Mouse (Mus musculus) midbrain, postnatal 0 days (tissue): ENCODE results near the gene Npnt. TPM values are rescaled to one million over a fixed set of nuclear protein-coding genes. Genes with fewer than 3 reads are reported as not detected.

ENCODE experiments used
- ATAC-seq: fragments of 200-750 bp; cut with Nextera tagmentation; 2 replicates; pipeline ENCODE4 v1.8.0; 2017; ENCODE audit warnings: moderate number of reproducible peaks, mild to moderate bottlenecking, moderate TSS enrichment, moderate library complexity; ENCODE audit not compliant: low FRiP score
- DNase-seq: peaks from one replicate; pipeline ENCODE4 v3.0.0-alpha.2; 2015; ENCODE audit warnings: low spot score
- H3K27ac ChIP-seq: fragments of 300-500 bp; sonication (generic); 2 replicates; pipeline ENCODE4 v1.5.1; 2014; ENCODE audit warnings: low read depth, mild to moderate bottlenecking, low read length, mixed read lengths
- H3K27me3 ChIP-seq: fragments of 300-500 bp; sonication (generic); 2 replicates; pipeline ENCODE4 v1.6.1; 2014; ENCODE audit warnings: low read length, control low read depth, mixed read lengths; ENCODE audit not compliant: insufficient read depth
- H3K36me3 ChIP-seq: fragments of 300-500 bp; sonication (generic); 2 replicates; pipeline ENCODE4 v1.6.1; 2014; ENCODE audit warnings: low read length, control low read depth, mixed read lengths; ENCODE audit not compliant: insufficient read depth
- H3K4me1 ChIP-seq: fragments of 300-500 bp; sonication (generic); 2 replicates; pipeline ENCODE4 v1.6.1; 2014; ENCODE audit warnings: mild to moderate bottlenecking, control low read depth, antibody characterized with exemption, low read length, mixed read lengths; ENCODE audit not compliant: insufficient read depth
- H3K4me2 ChIP-seq: fragments of 300-500 bp; sonication (generic); 2 replicates; pipeline ENCODE4 v1.6.1; 2014; ENCODE audit warnings: low read depth, mild to moderate bottlenecking, low read length, mixed read lengths; ENCODE audit not compliant: poor library complexity, severe bottlenecking
- H3K4me3 ChIP-seq: fragments of 300-500 bp; sonication (generic); 2 replicates; pipeline ENCODE4 v1.5.1; 2014; ENCODE audit warnings: low read depth, mild to moderate bottlenecking, low read length, moderate library complexity
- H3K9ac ChIP-seq: fragments of 300-500 bp; sonication (generic); replicated peaks from 2 replicates; pipeline ENCODE4 v1.6.1; 2014; ENCODE audit warnings: mild to moderate bottlenecking, low read length, moderate library complexity, mixed read lengths; ENCODE audit not compliant: poor library complexity, severe bottlenecking
- H3K9me3 ChIP-seq: fragments of 300-500 bp; sonication (generic); 2 replicates; pipeline ENCODE4 v1.6.1; 2016; ENCODE audit warnings: low read length, control low read depth
- CTCF ChIP-seq: IDR thresholded peaks from 2 replicates; pipeline ENCODE4 v1.5.1; 2016; ENCODE audit warnings: antibody characterized with exemption, mild to moderate bottlenecking
- WGBS: fragments of 180-500 bp; shearing (Covaris S2); extraction: QIAGEN DNeasy Blood & Tissue Kit; methylation state at CpG from one replicate; pipeline ENCODE4 v1.1.7; 2014; 5-methylcytosine and 5-hydroxymethylcytosine counted together
- polyA plus RNA-seq: library from polyadenylated mRNA; unstranded; fragments of >200 nt; fragmentation: Nextera tagmentation; extraction: Ambion mirVana; gene quantifications from 2 replicates; pipeline ENCODE4 v1.2.1, GENCODE M21; 2015
- total RNA-seq: library from RNA; depleted of rRNA; stranded (reverse); fragments of >200 nt; gene quantifications from 2 replicates; pipeline ENCODE4 v1.2.3, GENCODE M21; 2014

Gene Npnt
- total and polyA plus RNA-seq, 2 experiments from 2014 or later = 20.9 to 36.4 TPM

DNA sequence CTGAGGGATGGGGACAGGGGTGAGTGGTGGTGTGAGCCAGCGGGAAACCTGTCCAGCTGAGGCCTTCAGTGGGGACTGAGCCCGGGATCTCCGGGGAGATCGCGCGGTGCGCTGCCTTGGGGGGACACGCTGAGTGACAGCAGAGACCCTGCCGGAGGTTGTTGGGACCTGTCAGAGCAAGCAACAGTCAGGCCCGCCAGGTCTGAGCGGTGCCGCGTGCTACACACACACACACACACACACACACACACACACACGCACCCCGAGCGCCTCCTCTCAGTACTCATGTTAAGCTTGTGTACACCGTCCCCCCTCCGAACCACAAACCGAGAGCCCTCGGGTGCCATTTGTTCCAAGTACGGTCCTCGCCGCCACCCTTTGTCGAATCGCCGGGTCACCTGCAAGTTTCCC lies 706 bp downstream of the Npnt start:
- peak; percentile 71 for ATAC-seq
- no peak for TF ChIP-seq CTCF

DNA sequence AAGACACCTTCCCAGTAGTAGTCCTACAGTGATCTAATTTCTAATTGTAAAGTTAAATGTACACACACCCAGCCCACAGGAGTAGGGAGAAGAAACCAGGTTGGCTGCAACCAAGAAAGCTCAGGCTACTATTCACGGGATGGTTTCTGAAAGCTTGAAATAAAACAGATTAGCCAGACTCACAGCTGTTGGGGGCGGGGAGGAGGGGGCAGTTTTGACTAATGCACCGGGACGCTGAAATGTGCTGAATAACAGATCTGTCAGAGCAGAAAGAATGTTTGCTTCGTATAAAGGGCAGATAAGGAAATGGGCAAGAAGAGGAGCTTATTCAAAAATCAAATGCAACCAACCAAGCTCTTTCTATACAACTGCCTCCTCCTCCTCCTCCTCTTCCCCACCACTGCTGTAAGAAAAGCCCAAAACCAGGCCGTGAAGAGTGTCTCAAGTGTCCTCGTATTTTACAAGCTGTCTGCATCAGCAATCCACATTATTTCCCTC lies 1.7 kb downstream of the Npnt start:
- Histone ChIP-seq H3K36me3 (no peaks in the 10 kb centered on the region), H3K4me1 (peaks cover 4% of the 10 kb centered on the region; the same call in 1 of the 2 replicates), H3K4me2 (peak overlapping the region; percentile 76), H3K4me3 (peak overlapping the region; percentile 60; the same call in 1 of the 2 replicates), H3K27ac (no peak overlapping the region), H3K9me3 (no peaks in the 10 kb centered on the region), H3K9ac (no peak overlapping the region), H3K27me3 (no peaks in the 10 kb centered on the region)
- no peak for TF ChIP-seq CTCF
- ATAC-seq (no peak), DNase-seq (no peak)
- WGBS = 15% methylated on average over 7 of the region's 7 CpGs

More for the DNA sequence above, 706 bp downstream of the Npnt start:
- no peaks in the 10 kb centered on the region for H3K9me3 ChIP-seq
- peak; percentile 35 for DNase-seq
- H3K36me3 ChIP-seq = no peaks in the 10 kb centered on the region
- no peaks in the 10 kb centered on the region for H3K27me3 ChIP-seq
- 0% methylated on average over 15 of the region's 26 CpGs for WGBS
- H3K9ac ChIP-seq = peak overlapping the region; percentile 52
- H3K4me2 ChIP-seq = peak overlapping the region; percentile 76
- H3K4me3 ChIP-seq = peak overlapping the region; percentile 60
- H3K27ac ChIP-seq = no peak overlapping the region
- peaks cover 4% of the 10 kb centered on the region; the same call in 1 of the 2 replicates for H3K4me1 ChIP-seq

DNA sequence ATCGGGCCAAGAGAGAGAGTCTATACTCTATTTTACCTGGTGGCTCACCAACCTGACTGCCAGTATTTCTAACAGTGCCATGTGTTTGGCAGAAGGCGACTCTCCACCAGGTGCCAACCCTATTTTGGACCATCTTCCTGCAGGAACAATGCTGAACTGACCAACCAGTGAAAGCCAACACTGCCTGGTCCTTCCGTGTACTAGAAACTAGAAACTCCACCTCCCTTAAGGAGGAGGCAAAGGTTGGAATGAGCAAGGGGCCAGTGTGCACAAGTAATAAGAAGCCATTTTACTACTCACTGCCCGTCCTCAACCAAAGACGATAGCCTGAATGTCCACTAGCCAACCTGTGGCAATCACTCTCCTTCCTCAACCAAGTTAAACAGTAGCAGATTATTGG lies 4.0 kb downstream of the Npnt start:
- WGBS = 90% methylated on average over 5 of the region's 5 CpGs
- no peak for TF ChIP-seq CTCF

DNA sequence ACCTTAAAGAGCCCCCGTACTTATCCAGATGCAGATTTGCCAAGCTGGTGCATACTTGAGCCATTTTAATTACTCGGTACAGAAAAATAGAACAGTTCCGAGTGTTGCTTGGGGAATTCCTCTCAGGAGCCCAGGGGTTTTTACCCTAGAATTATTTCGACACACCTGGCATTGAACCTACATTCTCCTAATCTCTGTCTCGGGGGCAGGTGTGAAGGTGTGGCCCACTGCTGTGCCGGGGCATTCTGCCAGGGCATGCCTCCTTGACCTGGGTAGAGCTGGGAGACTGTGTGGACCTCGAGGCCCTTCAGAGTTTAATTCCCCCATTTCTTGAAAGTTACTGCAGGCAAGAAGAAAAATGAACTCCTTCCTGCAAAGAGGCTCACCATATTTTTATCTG lies 4.4 kb downstream of the Npnt start:
- no peak overlapping the region for H3K4me2 ChIP-seq
- H3K4me3 ChIP-seq = no peak overlapping the region
- H3K9ac ChIP-seq = no peak overlapping the region
- 85% methylated on average over 7 of the region's 7 CpGs for WGBS
- TF ChIP-seq CTCF = no peak
- ATAC-seq (no peak), DNase-seq (no peak)
- H3K4me1 ChIP-seq = peaks cover 4% of the 10 kb centered on the region; the same call in 1 of the 2 replicates
- H3K9me3 ChIP-seq = no peaks in the 10 kb centered on the region
- no peaks in the 10 kb centered on the region for H3K27me3 ChIP-seq
- H3K36me3 ChIP-seq = no peaks in the 10 kb centered on the region
- H3K27ac ChIP-seq = no peak overlapping the region

More for the DNA sequence above, 4.0 kb downstream of the Npnt start:
- H3K36me3 ChIP-seq = no peaks in the 10 kb centered on the region
- no peak overlapping the region for H3K4me3 ChIP-seq
- DNase-seq (no peak), ATAC-seq (no peak)
- H3K9ac ChIP-seq = no peak overlapping the region
- H3K27ac ChIP-seq = no peak overlapping the region
- peaks cover 4% of the 10 kb centered on the region; the same call in 1 of the 2 replicates for H3K4me1 ChIP-seq
- no peaks in the 10 kb centered on the region for H3K27me3 ChIP-seq
- H3K4me2 ChIP-seq = no peak overlapping the region
- no peaks in the 10 kb centered on the region for H3K9me3 ChIP-seq

DNA sequence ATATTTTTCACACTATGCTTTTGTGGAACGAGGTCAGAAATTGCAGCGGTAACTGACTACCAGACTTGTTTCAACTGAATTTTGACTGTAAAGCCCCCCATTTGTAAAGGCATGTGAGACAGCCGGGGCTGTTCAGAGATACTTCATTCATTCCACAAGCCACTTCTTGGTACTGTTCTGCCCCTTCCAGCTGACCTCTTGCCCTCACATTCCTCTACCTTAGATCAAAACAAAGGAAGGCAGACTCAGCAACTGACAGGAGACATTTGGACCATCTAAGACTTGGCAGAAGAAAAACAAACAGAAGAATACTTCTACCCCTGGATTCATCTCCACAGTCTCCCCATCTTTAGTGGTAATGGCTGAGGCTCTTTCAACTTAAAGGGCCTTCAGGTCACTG lies 5.5 kb downstream of the Npnt start:
- H3K4me3 ChIP-seq = no peak overlapping the region
- peaks cover 4% of the 10 kb centered on the region; the same call in 1 of the 2 replicates for H3K4me1 ChIP-seq
- no peak overlapping the region for H3K9ac ChIP-seq
- H3K4me2 ChIP-seq = no peak overlapping the region
- no peaks in the 10 kb centered on the region for H3K9me3 ChIP-seq
- TF ChIP-seq CTCF = no peak
- ATAC-seq = no peak
- no peaks in the 10 kb centered on the region for H3K27me3 ChIP-seq
- no peaks in the 10 kb centered on the region for H3K36me3 ChIP-seq
- no peak for DNase-seq
- no peak overlapping the region for H3K27ac ChIP-seq
- WGBS = 55% methylated on average over 3 of the region's 3 CpGs

DNA sequence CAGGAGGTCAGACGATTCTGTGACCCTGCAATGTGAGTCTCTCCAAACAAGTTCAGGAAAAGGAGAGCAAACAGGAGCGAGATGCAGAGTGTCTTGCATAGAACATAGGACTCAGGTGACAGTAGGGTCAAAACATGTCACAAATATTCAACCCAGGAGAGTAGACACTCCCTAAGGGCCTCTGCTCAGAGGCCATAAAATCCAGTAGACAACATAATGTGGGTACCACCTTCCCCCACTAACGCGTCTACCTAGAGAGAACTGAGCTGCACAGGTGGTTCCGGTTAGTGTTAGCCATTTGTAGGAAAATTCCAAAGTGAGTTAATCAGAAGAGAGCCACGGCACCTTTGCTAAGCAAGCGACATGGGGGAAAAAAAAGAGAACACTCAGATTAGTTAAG lies 5.9 kb downstream of the Npnt start:
- Histone ChIP-seq H3K27ac (no peak overlapping the region), H3K4me2 (no peak overlapping the region), H3K9ac (no peak overlapping the region), H3K4me1 (peaks cover 3% of the 10 kb centered on the region; the same call in 1 of the 2 replicates), H3K4me3 (no peak overlapping the region), H3K9me3 (no peaks in the 10 kb centered on the region), H3K36me3 (no peaks in the 10 kb centered on the region), H3K27me3 (no peaks in the 10 kb centered on the region)
- ATAC-seq (no peak), DNase-seq (no peak)
- TF ChIP-seq CTCF = no peak
- 78% methylated on average over 7 of the region's 7 CpGs for WGBS
